Mouse (Mus musculus): ENCODE data around the gene Ap3b1. TPM values are rescaled to one million over a fixed set of nuclear protein-coding genes. Genes with fewer than 3 reads are reported as not detected.

The Ap3b1 gene
- polyA plus RNA-seq, 1 experiment from 2014 or later: 40.9 TPM

DNA sequence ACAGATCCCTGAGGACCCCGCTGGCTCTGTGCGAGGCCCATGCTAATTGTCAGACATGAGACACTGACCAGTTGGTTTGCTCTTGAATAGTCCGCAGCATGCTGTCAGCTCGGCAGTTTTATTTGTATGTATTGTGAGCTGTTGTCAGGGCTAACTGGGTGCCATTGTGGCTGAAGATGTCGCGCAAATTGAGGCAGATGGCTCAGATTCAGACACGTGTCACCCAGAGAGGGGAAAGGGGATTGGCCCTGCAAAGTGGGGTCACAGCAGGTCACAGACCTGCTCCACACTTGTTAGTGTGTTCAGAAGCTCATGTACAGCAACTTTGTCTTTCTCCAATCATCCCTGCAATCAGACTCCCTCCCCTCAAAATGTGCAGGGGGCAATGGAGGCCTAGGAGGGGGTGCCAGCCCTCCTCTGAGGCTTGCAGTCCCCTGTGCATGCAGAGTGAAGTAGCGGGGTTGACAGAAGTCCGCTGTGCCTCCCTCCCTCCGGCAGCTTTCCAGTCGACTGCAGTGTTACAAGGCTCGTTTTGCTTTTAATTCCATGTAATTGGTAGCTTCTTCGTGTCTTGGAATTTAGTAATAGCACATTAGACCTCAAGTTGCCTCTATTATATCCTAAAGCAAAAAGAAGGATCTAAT lies 205.7 kb downstream of the Ap3b1 start:
- Histone ChIP-seq H3K9me3 (ENCODE audit: control insufficient read depth, low read length) (no peaks in the 10 kb centered on the region), H3K27me3 (ENCODE audit: control insufficient read depth, insufficient read depth, low read length) (peaks cover 71% of the 10 kb centered on the region), H3K9ac (ENCODE audit: low read depth, low read length) (no peak overlapping the region), H3K36me3 (ENCODE audit: control insufficient read depth, insufficient read depth, low read length) (no peaks in the 10 kb centered on the region), H3K4me1 (replicated peaks; ENCODE audit: control insufficient read depth, insufficient read depth, low read length) (0 out of 2 replicates have a peak, but pooled peaks cover 2% of the 10 kb centered on the region), H3K4me3 (ENCODE audit: low read depth, low read length) (no peak overlapping the region), H3K27ac (ENCODE audit: low read depth, low read length) (0 out of 2 replicates have a peak overlapping the region, but pooled peaks have one; percentile 4), H3K4me2 (replicated peaks; ENCODE audit: low read depth, low read length) (no peak overlapping the region)
- DNase-seq (ENCODE audit: low spot score): peak; percentile 68
- 27% methylated on average over 13 of the region's 13 CpGs for WGBS
- peak; percentile 77 for ATAC-seq (ENCODE audit: low FRiP score)

DNA sequence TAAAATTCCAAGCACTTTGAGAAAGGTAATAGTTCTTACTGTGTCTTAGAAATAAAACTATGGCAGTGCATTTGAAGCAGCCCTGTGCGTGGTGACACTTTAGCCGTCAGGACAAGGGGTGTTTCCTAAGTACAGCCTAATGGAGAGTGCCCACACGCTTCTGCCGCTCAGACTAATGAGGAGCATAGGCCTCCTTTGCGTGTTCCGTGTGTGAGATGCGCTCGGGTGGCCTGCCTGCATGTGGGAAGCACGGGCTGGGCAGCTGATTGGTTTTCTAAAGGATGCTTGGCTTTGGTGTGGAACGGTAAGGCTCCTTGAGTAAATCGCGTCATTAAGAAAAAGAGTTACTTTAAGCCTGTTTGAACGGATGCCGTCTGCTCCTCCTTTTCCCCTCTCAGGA lies 206.4 kb downstream of the Ap3b1 start:
- Histone ChIP-seq H3K4me3 (ENCODE audit: low read depth, low read length) (no peak overlapping the region), H3K27me3 (ENCODE audit: control insufficient read depth, insufficient read depth, low read length) (peaks cover 76% of the 10 kb centered on the region), H3K27ac (ENCODE audit: low read depth, low read length) (no peak overlapping the region), H3K9ac (ENCODE audit: low read depth, low read length) (no peak overlapping the region), H3K9me3 (ENCODE audit: control insufficient read depth, low read length) (no peaks in the 10 kb centered on the region), H3K4me1 (replicated peaks; ENCODE audit: control insufficient read depth, insufficient read depth, low read length) (0 out of 2 replicates have a peak, but pooled peaks cover 2% of the 10 kb centered on the region), H3K36me3 (ENCODE audit: control insufficient read depth, insufficient read depth, low read length) (no peaks in the 10 kb centered on the region), H3K4me2 (replicated peaks; ENCODE audit: low read depth, low read length) (no peak overlapping the region)
- WGBS: 82% methylated on average over 14 of the region's 14 CpGs
- ATAC-seq (ENCODE audit: low FRiP score): no peak
- no peak for DNase-seq (ENCODE audit: low spot score)

DNA sequence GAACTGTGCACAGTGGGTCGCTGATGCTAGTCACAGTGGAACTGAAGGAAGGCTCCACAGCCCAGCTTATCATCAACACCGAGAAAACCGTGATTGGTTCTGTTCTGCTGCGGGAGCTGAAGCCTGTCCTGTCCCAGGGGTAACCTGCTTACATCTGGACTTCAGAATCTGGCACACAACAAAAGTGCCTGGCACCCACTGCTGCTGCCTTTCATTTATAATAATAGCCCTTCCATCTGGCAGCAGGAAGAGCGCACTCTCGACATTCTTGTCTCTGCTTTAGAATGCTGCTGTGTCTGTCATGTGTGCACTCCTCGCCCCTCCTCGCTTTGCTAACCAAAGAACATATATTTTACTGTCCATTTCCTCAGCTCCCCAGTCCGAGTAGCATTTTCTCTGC lies 206.9 kb downstream of the Ap3b1 start:
- 71% methylated on average over 9 of the region's 9 CpGs for WGBS
- Histone ChIP-seq H3K4me1 (replicated peaks; ENCODE audit: control insufficient read depth, insufficient read depth, low read length) (0 out of 2 replicates have a peak, but pooled peaks cover 2% of the 10 kb centered on the region), H3K4me3 (ENCODE audit: low read depth, low read length) (no peak overlapping the region), H3K9me3 (ENCODE audit: control insufficient read depth, low read length) (no peaks in the 10 kb centered on the region), H3K9ac (ENCODE audit: low read depth, low read length) (no peak overlapping the region), H3K27ac (ENCODE audit: low read depth, low read length) (no peak overlapping the region), H3K36me3 (ENCODE audit: control insufficient read depth, insufficient read depth, low read length) (no peaks in the 10 kb centered on the region), H3K4me2 (replicated peaks; ENCODE audit: low read depth, low read length) (no peak overlapping the region), H3K27me3 (ENCODE audit: control insufficient read depth, insufficient read depth, low read length) (peaks cover 79% of the 10 kb centered on the region)
- ATAC-seq (ENCODE audit: low FRiP score) (no peak), DNase-seq (ENCODE audit: low spot score) (no peak)

DNA sequence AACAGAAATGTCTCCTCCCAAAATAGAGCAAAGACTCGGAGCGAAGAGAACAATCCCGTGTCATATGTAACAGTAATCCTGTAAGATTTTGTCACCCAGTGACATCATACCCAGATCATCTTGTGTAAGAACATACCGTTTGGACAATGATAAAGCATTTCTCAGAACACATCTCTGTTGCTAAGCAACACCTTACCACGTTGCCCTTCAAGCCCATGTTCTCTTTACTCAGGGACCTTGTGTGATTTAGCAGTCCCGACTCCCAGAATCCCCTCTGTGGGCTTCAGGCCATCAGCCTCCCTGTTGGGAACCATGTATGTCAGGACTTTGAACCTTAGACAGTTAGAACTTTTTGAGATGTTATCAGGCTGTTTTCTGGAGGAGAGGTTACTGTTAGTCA lies 209.0 kb downstream of the Ap3b1 start:
- peaks cover 80% of the 10 kb centered on the region for H3K27me3 ChIP-seq (ENCODE audit: control insufficient read depth, insufficient read depth, low read length)

DNA sequence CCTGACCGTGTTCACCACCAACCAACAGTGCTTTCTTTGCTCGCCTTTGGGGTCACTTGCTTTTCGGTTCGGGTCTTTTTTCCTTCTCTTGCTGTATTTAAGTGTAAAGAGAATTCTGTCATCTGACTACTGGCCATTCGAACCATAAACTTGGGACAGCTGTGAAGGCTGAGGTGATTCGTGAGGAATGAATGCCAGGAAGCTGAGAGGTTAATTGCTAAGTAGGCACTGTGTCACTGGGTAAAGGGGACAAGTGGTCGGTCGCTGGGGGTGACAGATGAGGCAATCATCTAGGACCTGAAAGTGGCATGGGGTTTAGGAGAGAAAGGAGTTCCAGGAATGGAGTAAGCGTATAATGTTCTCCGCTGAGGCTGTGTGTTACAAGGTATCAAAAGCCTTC lies 212.2 kb downstream of the Ap3b1 start:
- ATAC-seq (ENCODE audit: low FRiP score) (no peak), DNase-seq (ENCODE audit: low spot score) (no peak)
- 90% methylated on average over 10 of the region's 10 CpGs for WGBS
- Histone ChIP-seq H3K4me2 (replicated peaks; ENCODE audit: low read depth, low read length) (no peak overlapping the region), H3K9ac (ENCODE audit: low read depth, low read length) (no peak overlapping the region), H3K4me3 (ENCODE audit: low read depth, low read length) (no peak overlapping the region), H3K36me3 (ENCODE audit: control insufficient read depth, insufficient read depth, low read length) (no peaks in the 10 kb centered on the region), H3K9me3 (ENCODE audit: control insufficient read depth, low read length) (no peaks in the 10 kb centered on the region), H3K27ac (ENCODE audit: low read depth, low read length) (no peak overlapping the region), H3K27me3 (ENCODE audit: control insufficient read depth, insufficient read depth, low read length) (peaks cover 86% of the 10 kb centered on the region), H3K4me1 (replicated peaks; ENCODE audit: control insufficient read depth, insufficient read depth, low read length) (peaks cover 9% of the 10 kb centered on the region)

More for the DNA sequence above, 209.0 kb downstream of the Ap3b1 start:
- WGBS: 78% methylated on average over 6 of the region's 6 CpGs
- Histone ChIP-seq H3K27ac (ENCODE audit: low read depth, low read length) (no peak overlapping the region), H3K9me3 (ENCODE audit: control insufficient read depth, low read length) (no peaks in the 10 kb centered on the region), H3K4me3 (ENCODE audit: low read depth, low read length) (no peak overlapping the region), H3K4me1 (replicated peaks; ENCODE audit: control insufficient read depth, insufficient read depth, low read length) (0 out of 2 replicates have a peak, but pooled peaks cover 2% of the 10 kb centered on the region), H3K9ac (ENCODE audit: low read depth, low read length) (no peak overlapping the region), H3K4me2 (replicated peaks; ENCODE audit: low read depth, low read length) (no peak overlapping the region), H3K36me3 (ENCODE audit: control insufficient read depth, insufficient read depth, low read length) (no peaks in the 10 kb centered on the region)
- ATAC-seq (ENCODE audit: low FRiP score) (no peak), DNase-seq (ENCODE audit: low spot score) (no peak)

DNA sequence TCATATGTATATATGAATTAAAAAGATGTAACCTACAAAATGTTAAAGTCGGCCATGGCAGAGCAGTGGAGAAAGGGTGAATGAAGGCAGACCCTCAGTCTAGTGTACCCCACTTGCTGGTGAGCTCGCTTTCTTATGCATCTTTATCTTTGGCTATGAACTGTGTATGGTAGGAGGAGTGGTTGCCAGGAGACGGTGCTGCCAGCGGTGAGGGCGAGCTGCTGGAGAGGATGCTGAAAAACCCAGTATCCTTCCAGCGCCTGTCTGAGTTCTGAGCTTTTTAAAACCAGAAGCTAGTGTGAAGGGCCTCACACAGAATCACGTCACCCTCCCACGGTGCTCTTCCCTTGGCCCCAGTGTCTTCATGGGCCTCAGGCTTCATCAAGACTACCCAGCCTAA lies 214.6 kb downstream of the Ap3b1 start:
- Histone ChIP-seq H3K36me3 (ENCODE audit: control insufficient read depth, insufficient read depth, low read length) (no peaks in the 10 kb centered on the region), H3K4me3 (ENCODE audit: low read depth, low read length) (no peak overlapping the region), H3K4me1 (replicated peaks; ENCODE audit: control insufficient read depth, insufficient read depth, low read length) (peaks cover 21% of the 10 kb centered on the region), H3K27ac (ENCODE audit: low read depth, low read length) (no peak overlapping the region), H3K27me3 (ENCODE audit: control insufficient read depth, insufficient read depth, low read length) (peaks cover 87% of the 10 kb centered on the region), H3K9me3 (ENCODE audit: control insufficient read depth, low read length) (no peaks in the 10 kb centered on the region), H3K4me2 (replicated peaks; ENCODE audit: low read depth, low read length) (no peak overlapping the region), H3K9ac (ENCODE audit: low read depth, low read length) (no peak overlapping the region)
- WGBS: 87% methylated on average over 8 of the region's 8 CpGs
- ATAC-seq (ENCODE audit: low FRiP score) (no peak), DNase-seq (ENCODE audit: low spot score) (no peak)

DNA sequence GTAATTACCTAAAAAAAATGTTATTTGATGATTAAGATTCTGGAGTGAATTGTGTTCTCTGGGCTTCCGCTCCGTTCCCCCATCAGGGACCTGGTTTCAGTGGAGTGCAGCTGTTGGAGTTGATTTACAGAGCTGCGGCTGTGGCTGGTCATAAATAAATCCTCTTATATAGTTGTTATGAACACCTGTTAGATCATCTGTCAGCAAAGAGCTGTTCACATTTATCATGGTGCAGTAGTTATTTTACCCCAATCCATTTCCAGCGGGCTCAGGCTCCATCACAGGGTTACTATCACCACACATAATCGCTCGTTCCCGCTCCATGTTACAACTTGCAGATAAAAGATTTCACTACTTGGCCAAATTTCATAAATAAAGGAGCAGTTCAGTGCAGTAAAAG lies 215.1 kb downstream of the Ap3b1 start:
- Histone ChIP-seq H3K4me1 (replicated peaks; ENCODE audit: control insufficient read depth, insufficient read depth, low read length) (peaks cover 21% of the 10 kb centered on the region), H3K27ac (ENCODE audit: low read depth, low read length) (no peak overlapping the region), H3K4me3 (ENCODE audit: low read depth, low read length) (no peak overlapping the region), H3K4me2 (replicated peaks; ENCODE audit: low read depth, low read length) (no peak overlapping the region), H3K9ac (ENCODE audit: low read depth, low read length) (no peak overlapping the region), H3K27me3 (ENCODE audit: control insufficient read depth, insufficient read depth, low read length) (peaks cover 87% of the 10 kb centered on the region), H3K36me3 (ENCODE audit: control insufficient read depth, insufficient read depth, low read length) (no peaks in the 10 kb centered on the region), H3K9me3 (ENCODE audit: control insufficient read depth, low read length) (no peaks in the 10 kb centered on the region)
- no peak for DNase-seq (ENCODE audit: low spot score)
- WGBS: 90% methylated on average over 7 of the region's 7 CpGs
- no peak for ATAC-seq (ENCODE audit: low FRiP score)

DNA sequence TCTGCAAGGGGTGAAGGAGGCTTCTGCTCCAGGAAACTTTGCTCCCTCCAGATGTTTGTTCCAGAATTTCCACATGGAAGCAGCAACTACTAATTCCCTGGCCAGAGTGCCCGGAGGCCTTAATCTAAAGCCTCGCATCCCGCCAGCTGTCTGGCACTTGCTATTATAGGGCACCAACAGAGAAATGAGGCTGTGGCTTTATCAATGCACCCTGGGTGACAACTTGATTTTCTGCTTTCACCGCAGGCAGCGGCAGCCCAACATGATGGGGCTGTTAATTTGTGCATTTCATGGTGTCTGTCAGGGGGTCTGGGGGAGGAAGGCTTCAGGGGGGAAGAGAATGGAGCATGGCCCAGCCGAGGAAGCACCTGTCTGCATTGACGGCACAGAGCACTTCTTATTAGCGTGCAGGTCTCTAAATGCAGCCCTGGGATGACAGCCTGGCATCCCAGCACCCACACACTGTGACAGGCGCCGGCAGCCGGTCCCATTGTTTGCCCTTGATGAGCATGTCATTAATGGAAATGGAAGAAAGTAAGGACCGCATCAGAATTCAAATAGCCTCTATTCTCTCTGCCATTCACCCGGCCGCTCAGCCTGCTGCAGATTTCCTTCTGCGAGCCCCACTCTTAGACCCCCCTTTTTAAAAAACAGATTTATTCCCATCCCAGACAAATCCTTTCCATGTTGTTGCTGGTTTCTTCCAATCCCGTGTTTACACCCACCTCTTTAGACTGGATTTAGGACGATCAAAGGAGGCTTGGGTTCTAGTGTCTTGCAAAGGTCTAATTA lies 217.0 kb downstream of the Ap3b1 start:
- no peak overlapping the region for H3K4me3 ChIP-seq (ENCODE audit: low read depth, low read length)
- H3K9ac ChIP-seq (ENCODE audit: low read depth, low read length): no peak overlapping the region
- H3K27ac ChIP-seq (ENCODE audit: low read depth, low read length): peak overlapping the region; percentile 51; the same call in 1 of the 2 replicates
- ATAC-seq (ENCODE audit: low FRiP score): peak; percentile 90
- peaks cover 84% of the 10 kb centered on the region for H3K27me3 ChIP-seq (ENCODE audit: control insufficient read depth, insufficient read depth, low read length)
- H3K4me1 ChIP-seq (replicated peaks; ENCODE audit: control insufficient read depth, insufficient read depth, low read length): peaks cover 21% of the 10 kb centered on the region
- no peak overlapping the region; the same call in 1 of the 2 replicates for H3K4me2 ChIP-seq (replicated peaks; ENCODE audit: low read depth, low read length)
- H3K9me3 ChIP-seq (ENCODE audit: control insufficient read depth, low read length): no peaks in the 10 kb centered on the region
- WGBS: 9% methylated on average over 17 of the region's 17 CpGs
- peak; percentile 59 for DNase-seq (ENCODE audit: low spot score)
- no peaks in the 10 kb centered on the region for H3K36me3 ChIP-seq (ENCODE audit: control insufficient read depth, insufficient read depth, low read length)

Measured in hindbrain, embryonic 11.5 days (tissue).